Mouse (Mus musculus): Measurements from ENCODE around the gene Sardh.

The Sardh gene

GRCm38 (mm10) chr2:27223012-27223421 lies 25.1 kb downstream of the Sardh start:
- DNase-seq = peak; percentile 62 to 66

- DNase-seq = no peak
Observed at GRCm38 (mm10) chr2:27218569-27218968, 29.6 kb downstream of the Sardh start.

GRCm38 (mm10) chr2:27218121-27218544 lies 30.0 kb downstream of the Sardh start:
- peak in 1 of 2 experiments; percentile 17 for DNase-seq

- no peak for DNase-seq
Observed at GRCm38 (mm10) chr2:27215537-27215936, 32.6 kb downstream of the Sardh start.

GRCm38 (mm10) chr2:27211966-27212893 lies 35.9 kb downstream of the Sardh start:
- DNase-seq = peak; percentile 80 to 87

GRCm38 (mm10) chr2:27210676-27211210 lies 37.4 kb downstream of the Sardh start:
- DNase-seq = peak; percentile 69 to 70

GRCm38 (mm10) chr2:27210255-27210654 lies 37.9 kb downstream of the Sardh start:
- peak; percentile 43 to 64 for DNase-seq

- DNase-seq = no peak
Observed at GRCm38 (mm10) chr2:27209816-27210215, 38.3 kb downstream of the Sardh start.

- no peak for DNase-seq
Observed at GRCm38 (mm10) chr2:27209370-27209769, 38.8 kb downstream of the Sardh start.

GRCm38 (mm10) chr2:27207126-27207525 lies 41.0 kb downstream of the Sardh start:
- no peak for DNase-seq

- peak in 1 of 2 experiments; percentile 44 for DNase-seq
Observed at GRCm38 (mm10) chr2:27206128-27206797, 41.9 kb downstream of the Sardh start.

- peak; percentile 52 to 53 for DNase-seq
Observed at GRCm38 (mm10) chr2:27205666-27206065, 42.5 kb downstream of the Sardh start.

- DNase-seq = no peak
Observed at GRCm38 (mm10) chr2:27200586-27200985, 47.6 kb downstream of the Sardh start.

- no peak for DNase-seq
Observed at GRCm38 (mm10) chr2:27198551-27199246, 49.4 kb downstream of the Sardh start.

GRCm38 (mm10) chr2:27189994-27190393 lies 58.1 kb downstream of the Sardh start:
- DNase-seq = no peak

GRCm38 (mm10) chr2:27187531-27187930 lies 60.6 kb downstream of the Sardh start:
- no peak for DNase-seq

GRCm38 (mm10) chr2:27183734-27184133 lies 64.4 kb downstream of the Sardh start:
- no peak for DNase-seq

GRCm38 (mm10) chr2:27181907-27182306 lies 66.2 kb downstream of the Sardh start:
- DNase-seq = peak; percentile 31 to 36

GRCm38 (mm10) chr2:27179101-27179500 lies 69.0 kb downstream of the Sardh start:
- no peak for DNase-seq

- no peak for DNase-seq
Observed at GRCm38 (mm10) chr2:27175696-27176267, 72.4 kb downstream of the Sardh start.

- no peak for DNase-seq
Observed at GRCm38 (mm10) chr2:27174242-27174641, 73.9 kb downstream of the Sardh start.

- DNase-seq = no peak
Observed at GRCm38 (mm10) chr2:27166999-27167398, 81.1 kb downstream of the Sardh start.

- no peak for DNase-seq
Observed at GRCm38 (mm10) chr2:27166074-27166473, 82.1 kb downstream of the Sardh start.

All from cerebellum, adult 18-20 months (tissue).